Mouse (Mus musculus) embryonic facial prominence, embryonic 14.5 days (tissue): ENCODE measurements around the gene Gsc. TPM values are rescaled to one million over a fixed set of nuclear protein-coding genes. Genes with fewer than 3 reads are reported as not detected.
A peak's percentile ranks its signal among the peaks of the same experiment; 100 is the strongest.
"Not testable (repeated sequence)": the region's sequence is repeated elsewhere in the genome, so short reads cannot be mapped to it uniquely, and the experiment has no call there.

ENCODE experiments used
- ATAC-seq: fragments of 200-750 bp; cut with Nextera tagmentation; 2 replicates; pipeline ENCODE4 v1.8.0; 2017; ENCODE audit warnings: low read depth, moderate number of reproducible peaks, moderate TSS enrichment
- DNase-seq: peaks from one replicate; pipeline ENCODE4 v3.0.0-alpha.2; 2015; ENCODE audit warnings: low spot score
- H3K27ac ChIP-seq: fragments of 300-500 bp; sonication (generic); replicated peaks from 2 replicates; pipeline ENCODE4 v1.5.1; 2014; ENCODE audit warnings: low read depth, mild to moderate bottlenecking, low read length, moderate library complexity
- H3K27me3 ChIP-seq: fragments of 300-500 bp; sonication (generic); replicated peaks from 2 replicates; pipeline ENCODE4 v1.6.1; 2014; ENCODE audit warnings: low read length; ENCODE audit not compliant: control insufficient read depth, insufficient read depth
- H3K36me3 ChIP-seq: fragments of 300-500 bp; sonication (generic); 2 replicates; pipeline ENCODE4 v1.6.1; 2014; ENCODE audit warnings: low read length, mixed read lengths; ENCODE audit not compliant: control insufficient read depth, insufficient read depth
- H3K4me1 ChIP-seq: fragments of 300-500 bp; sonication (generic); 2 replicates; pipeline ENCODE4 v1.6.1; 2014; ENCODE audit warnings: antibody characterized with exemption, low read length; ENCODE audit not compliant: control insufficient read depth, insufficient read depth
- H3K4me2 ChIP-seq: fragments of 300-500 bp; sonication (generic); 2 replicates; pipeline ENCODE4 v1.6.1; 2014; ENCODE audit warnings: low read depth, mild to moderate bottlenecking, low read length, moderate library complexity, mixed read lengths
- H3K4me3 ChIP-seq: fragments of 300-500 bp; sonication (generic); 2 replicates; pipeline ENCODE4 v1.5.1; 2014; ENCODE audit warnings: low read depth, mild to moderate bottlenecking, low read length
- H3K9ac ChIP-seq: fragments of 300-500 bp; sonication (generic); 2 replicates; pipeline ENCODE4 v1.6.1; 2014; ENCODE audit warnings: low read depth, mild to moderate bottlenecking, low read length, moderate library complexity, mixed read lengths
- H3K9me3 ChIP-seq: fragments of 300-500 bp; sonication (generic); 2 replicates; pipeline ENCODE4 v1.6.1; 2016; ENCODE audit warnings: low read length; ENCODE audit not compliant: control insufficient read depth
- WGBS: fragments of 180-500 bp; shearing (Covaris S2); extraction: QIAGEN DNeasy Blood & Tissue Kit; methylation state at CpG from one replicate; pipeline ENCODE4 v1.1.7; 2014; 5-methylcytosine and 5-hydroxymethylcytosine counted together
- polyA plus RNA-seq: library from polyadenylated mRNA; unstranded; fragments of >200 nt; fragmentation: Nextera tagmentation; extraction: Ambion mirVana; gene quantifications from 2 replicates; pipeline ENCODE4 v1.2.1, GENCODE M21; 2014

Gsc gene
- polyA plus RNA-seq, 1 experiment from 2014 or later, result 12.5 TPM

GRCm38 (mm10) chr12:104447056-104447455, 26.1 kb downstream of the Gsc start:
- H3K36me3 ChIP-seq, H3K9ac ChIP-seq, DNase-seq, H3K9me3 ChIP-seq, H3K27ac ChIP-seq, H3K4me1 ChIP-seq, ATAC-seq, H3K4me3 ChIP-seq, H3K27me3 ChIP-seq: not testable (repeated sequence)
- WGBS, result 51% methylated on average over 25 of the region's 25 CpGs
- H3K4me2 ChIP-seq, result 0 out of 2 replicates have a peak overlapping the region, but pooled peaks have one; percentile 25

DNA sequence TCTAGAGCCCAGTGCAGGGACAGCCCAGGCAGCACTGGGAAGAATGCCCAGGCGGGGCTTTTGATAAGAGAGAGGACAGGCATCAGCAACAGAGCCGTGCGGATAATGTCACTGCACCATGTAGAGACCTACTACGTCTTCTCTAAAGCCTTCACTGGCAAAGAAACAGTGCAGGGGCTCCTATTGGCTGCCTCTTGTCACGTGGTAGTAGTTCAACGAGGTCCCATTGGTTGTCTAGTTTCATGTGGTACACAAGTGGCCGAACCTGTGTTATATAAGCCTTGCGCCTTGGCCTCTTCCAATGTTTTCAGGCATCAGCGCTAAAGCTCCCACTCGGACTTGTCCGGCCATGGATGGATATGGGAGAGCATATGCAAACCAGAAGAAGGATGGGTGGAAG, 29.4 kb downstream of the Gsc start:
- Histone ChIP-seq H3K4me1 (0 out of 2 replicates have a peak, but pooled peaks cover 4% of the 10 kb centered on the region), H3K36me3 (no peaks in the 10 kb centered on the region), H3K4me3 (no peak overlapping the region), H3K9me3 (no peaks in the 10 kb centered on the region), H3K4me2 (no peak overlapping the region), H3K27me3 (no peaks in the 10 kb centered on the region), H3K9ac (no peak overlapping the region), H3K27ac (no peak overlapping the region)
- DNase-seq (no peak), ATAC-seq (no peak)
- 88% methylated on average over 11 of the region's 11 CpGs for WGBS

DNA sequence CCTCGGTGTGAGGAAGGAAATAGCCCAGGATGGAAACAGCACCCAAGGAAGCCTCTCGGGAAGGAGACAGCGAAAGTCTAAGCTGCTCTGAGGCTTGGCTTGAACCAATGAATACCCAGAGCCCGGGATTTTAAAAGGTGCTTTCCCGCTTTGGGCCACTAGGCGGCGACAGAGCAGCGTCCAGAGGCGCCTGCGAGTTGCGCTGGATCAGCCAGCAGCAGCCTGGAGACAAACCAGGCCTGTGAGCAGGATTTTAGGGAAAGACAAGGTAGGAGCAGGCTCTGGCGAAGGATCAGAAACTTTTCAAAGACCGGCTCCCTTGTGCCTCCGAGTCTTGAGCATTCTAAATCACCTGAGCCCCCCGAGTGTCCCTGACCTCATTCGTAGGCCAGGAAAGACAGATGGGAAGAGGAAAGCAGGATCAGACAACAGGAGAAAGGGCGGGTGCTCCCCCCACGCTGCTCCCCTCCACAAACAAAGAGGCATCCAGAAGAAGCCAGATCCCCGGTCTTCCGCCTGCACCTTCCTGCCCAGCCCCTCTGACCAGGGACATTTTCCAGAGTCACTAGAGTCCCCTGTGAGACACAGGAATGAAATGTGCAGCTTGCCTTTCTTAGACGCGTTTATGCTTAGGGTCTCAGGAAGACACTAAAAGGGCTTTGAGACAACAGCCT, 32.9 kb downstream of the Gsc start:
- peak overlapping the region; percentile 41; the same call in 1 of the 2 replicates for H3K9ac ChIP-seq
- no peak overlapping the region for H3K4me3 ChIP-seq
- no peaks in the 10 kb centered on the region for H3K36me3 ChIP-seq
- ATAC-seq (peak; percentile 73), DNase-seq (peak; percentile 88)
- peak overlapping the region; percentile 3; the same call in 1 of the 2 replicates for H3K4me2 ChIP-seq
- H3K27ac ChIP-seq, result no peak overlapping the region
- no peaks in the 10 kb centered on the region for H3K9me3 ChIP-seq
- H3K4me1 ChIP-seq, result 0 out of 2 replicates have a peak, but pooled peaks cover 4% of the 10 kb centered on the region
- H3K27me3 ChIP-seq, result no peaks in the 10 kb centered on the region
- WGBS, result 10% methylated on average over 22 of the region's 22 CpGs

GRCm38 (mm10) chr12:104433951-104434735, 39.0 kb downstream of the Gsc start:
- Histone ChIP-seq H3K9ac (no peak overlapping the region), H3K4me2 (no peak overlapping the region), H3K27ac (no peak overlapping the region), H3K4me1 (0 out of 2 replicates have a peak, but pooled peaks cover 5% of the 10 kb centered on the region), H3K9me3 (no peaks in the 10 kb centered on the region), H3K27me3 (no peaks in the 10 kb centered on the region), H3K4me3 (no peak overlapping the region), H3K36me3 (no peaks in the 10 kb centered on the region)
- no peak for DNase-seq
- WGBS, result 70% methylated on average over 20 of the region's 20 CpGs
- ATAC-seq, result no peak

DNA sequence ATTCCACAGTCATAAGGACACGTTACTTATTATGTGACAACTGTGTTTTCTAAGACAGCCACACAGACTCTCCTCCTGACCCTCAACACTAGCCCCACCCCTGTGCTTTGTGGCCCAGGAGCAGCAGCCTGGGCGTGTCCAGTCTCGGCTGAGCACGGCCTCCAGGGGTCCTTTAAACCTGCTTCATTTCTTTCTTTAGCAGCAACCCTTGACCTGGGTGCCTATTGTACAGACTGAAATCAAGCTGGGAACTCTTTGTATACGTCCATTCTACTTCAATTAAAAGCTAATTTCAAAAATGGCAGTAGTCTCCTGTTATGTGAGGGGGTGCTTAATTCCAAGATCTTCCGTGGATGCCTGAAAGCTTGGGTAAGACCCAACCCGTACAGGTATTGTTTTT, 39.9 kb downstream of the Gsc start:
- Histone ChIP-seq H3K36me3 (no peaks in the 10 kb centered on the region), H3K4me2 (no peak overlapping the region), H3K4me1 (0 out of 2 replicates have a peak, but pooled peaks cover 5% of the 10 kb centered on the region), H3K9me3 (no peaks in the 10 kb centered on the region), H3K9ac (no peak overlapping the region), H3K4me3 (no peak overlapping the region), H3K27me3 (no peaks in the 10 kb centered on the region), H3K27ac (no peak overlapping the region)
- WGBS, result 46% methylated on average over 7 of the region's 7 CpGs
- no peak for DNase-seq
- ATAC-seq, result no peak

DNA sequence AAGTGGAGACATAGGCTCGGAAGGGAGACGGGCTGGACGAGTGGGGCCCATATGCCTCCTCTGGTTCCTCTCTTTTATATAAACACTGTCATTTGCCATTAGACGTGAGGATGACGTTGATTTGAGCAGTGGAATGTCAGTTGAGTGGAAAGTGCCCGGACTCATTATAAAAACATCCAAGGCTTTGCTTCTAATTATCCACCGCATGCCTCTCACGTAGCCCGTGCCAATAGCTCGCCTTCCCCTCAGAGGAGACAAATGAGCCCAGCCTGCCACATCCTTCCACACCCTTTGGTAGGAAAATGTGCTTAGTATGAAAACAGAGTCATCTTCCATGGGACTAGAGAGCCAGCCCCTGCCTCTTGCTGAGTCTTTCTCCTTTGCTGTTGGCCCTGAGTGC, 41.8 kb downstream of the Gsc start:
- H3K4me2 ChIP-seq, result no peak overlapping the region
- DNase-seq (peak; percentile 75), ATAC-seq (peak; percentile 26; the same call in 1 of the 2 replicates)
- H3K9ac ChIP-seq, result no peak overlapping the region
- H3K9me3 ChIP-seq, result no peaks in the 10 kb centered on the region
- no peaks in the 10 kb centered on the region for H3K27me3 ChIP-seq
- 0 out of 2 replicates have a peak, but pooled peaks cover 5% of the 10 kb centered on the region for H3K4me1 ChIP-seq
- WGBS, result 40% methylated on average over 10 of the region's 10 CpGs
- no peak overlapping the region for H3K4me3 ChIP-seq
- H3K36me3 ChIP-seq, result no peaks in the 10 kb centered on the region
- H3K27ac ChIP-seq, result no peak overlapping the region

- Histone ChIP-seq H3K9me3 (no peaks in the 10 kb centered on the region), H3K9ac (no peak overlapping the region), H3K27me3 (no peaks in the 10 kb centered on the region), H3K4me2 (no peak overlapping the region), H3K4me3 (no peak overlapping the region), H3K27ac (no peak overlapping the region), H3K36me3 (no peaks in the 10 kb centered on the region), H3K4me1 (0 out of 2 replicates have a peak, but pooled peaks cover 5% of the 10 kb centered on the region)
- DNase-seq (peak; percentile 62), ATAC-seq (peak; percentile 47)
- 5% methylated on average over 7 of the region's 7 CpGs for WGBS
These were observed 46.2 kb downstream of the Gsc start for GRCm38 (mm10) chr12:104426915-104427314.

DNA sequence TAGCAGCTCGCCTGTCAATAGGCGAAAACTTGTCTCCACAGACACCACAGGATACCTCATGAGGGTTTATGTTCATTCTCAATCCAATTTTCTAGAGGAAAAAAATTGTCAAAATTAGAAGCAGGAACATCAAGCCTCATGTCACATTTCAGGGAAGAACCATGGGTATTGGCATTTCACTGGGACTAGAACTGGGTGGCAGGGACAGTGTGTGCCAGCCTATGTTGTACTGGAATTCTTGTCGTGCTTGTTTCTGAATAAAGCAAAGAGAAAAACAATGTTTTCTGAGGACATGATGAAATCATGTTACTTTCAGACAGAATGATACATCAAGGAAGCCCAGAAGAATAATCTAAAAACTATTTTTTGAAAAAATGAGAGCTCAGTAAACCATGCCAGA, 47.5 kb downstream of the Gsc start:
- H3K9ac ChIP-seq, result no peak overlapping the region
- H3K27me3 ChIP-seq, result no peaks in the 10 kb centered on the region
- H3K4me3 ChIP-seq, result no peak overlapping the region
- no peak for DNase-seq
- no peaks in the 10 kb centered on the region for H3K4me1 ChIP-seq
- no peak for ATAC-seq
- H3K27ac ChIP-seq, result no peak overlapping the region
- H3K4me2 ChIP-seq, result no peak overlapping the region
- no peaks in the 10 kb centered on the region for H3K9me3 ChIP-seq
- no peaks in the 10 kb centered on the region for H3K36me3 ChIP-seq
- 67% methylated on average over 3 of the region's 3 CpGs for WGBS
